Mouse (Mus musculus): ENCODE results near the gene Fbxl17.

Fbxl17 gene

DNA sequence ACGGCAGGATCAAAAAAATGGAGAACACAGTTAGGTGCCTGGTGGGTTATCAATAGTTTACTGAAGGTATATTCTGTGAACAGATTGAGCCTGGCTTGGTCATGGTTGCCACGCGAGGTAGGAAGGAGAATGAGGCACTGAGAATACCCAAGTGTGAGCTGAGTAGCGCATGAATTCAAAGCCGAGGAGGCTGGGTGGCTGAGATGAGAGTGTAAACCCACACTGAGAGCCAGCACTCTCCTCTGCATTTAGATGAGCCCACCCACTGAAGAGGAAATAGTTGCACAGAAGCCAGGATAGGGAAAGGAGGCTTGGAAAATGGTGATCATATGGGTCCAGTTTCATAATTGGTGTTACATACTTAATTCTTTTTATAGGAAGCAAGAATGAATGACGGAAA lies 290.7 kb downstream of the Fbxl17 start:
- DNase-seq: no peak

DNA sequence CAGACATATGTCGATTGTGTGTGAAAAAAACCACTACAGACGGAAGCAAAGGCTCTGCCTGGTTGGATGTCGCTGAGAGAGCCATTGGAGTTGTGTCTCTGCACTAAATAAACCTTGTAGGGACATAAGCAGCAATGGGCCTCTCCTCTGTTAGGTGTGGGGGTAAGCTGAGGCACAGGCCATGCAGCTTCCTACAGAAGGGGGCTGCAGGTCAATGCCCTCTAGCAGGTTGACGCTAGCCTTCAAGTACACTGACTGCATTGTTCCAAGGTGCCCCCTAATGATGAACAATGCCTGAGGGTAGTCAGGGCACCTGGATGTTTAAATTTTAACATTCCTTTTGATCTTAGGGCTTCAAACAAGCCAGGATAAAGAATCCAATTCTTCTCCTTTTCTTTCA lies 291.5 kb downstream of the Fbxl17 start:
- DNase-seq: no peak

DNA sequence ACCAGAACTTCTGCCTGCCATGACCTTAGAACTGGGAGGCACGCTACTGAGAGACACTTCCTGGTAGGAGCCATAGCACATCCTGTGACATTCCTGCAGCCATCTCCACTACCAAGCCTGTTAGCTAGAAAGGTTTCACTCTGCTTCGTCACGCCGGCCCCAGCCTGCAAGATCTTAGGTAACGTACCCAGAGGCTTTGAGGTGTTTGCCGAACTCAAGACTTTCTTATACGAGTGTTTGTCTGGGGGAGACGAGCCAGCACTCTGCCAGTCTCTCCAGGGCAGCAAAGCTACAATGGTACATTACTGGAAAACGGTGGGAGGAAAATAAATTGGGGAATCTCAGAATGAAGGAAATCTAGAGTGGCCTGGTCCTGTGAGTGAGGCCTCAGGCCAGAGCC lies 292.1 kb downstream of the Fbxl17 start:
- DNase-seq: no peak

DNA sequence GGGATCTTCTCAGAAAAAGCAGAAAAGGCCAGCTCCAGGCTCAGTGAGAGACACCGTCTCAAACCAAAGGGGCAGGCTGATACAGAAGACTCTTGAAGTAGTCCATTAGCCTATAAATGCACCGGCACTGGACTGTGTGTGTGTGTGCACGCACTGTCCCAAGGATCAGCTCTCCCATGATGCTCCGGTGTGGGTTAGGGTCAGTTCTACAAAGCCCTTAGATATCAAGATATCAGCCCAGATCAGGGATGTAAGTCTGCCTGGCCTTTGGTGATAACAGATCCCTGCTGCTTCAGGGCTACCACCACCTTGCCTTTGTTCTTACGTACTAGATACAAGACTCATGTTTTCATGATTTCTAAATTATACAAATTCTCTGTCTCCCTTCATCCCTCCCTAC lies 294.5 kb downstream of the Fbxl17 start:
- DNase-seq: no peak

DNA sequence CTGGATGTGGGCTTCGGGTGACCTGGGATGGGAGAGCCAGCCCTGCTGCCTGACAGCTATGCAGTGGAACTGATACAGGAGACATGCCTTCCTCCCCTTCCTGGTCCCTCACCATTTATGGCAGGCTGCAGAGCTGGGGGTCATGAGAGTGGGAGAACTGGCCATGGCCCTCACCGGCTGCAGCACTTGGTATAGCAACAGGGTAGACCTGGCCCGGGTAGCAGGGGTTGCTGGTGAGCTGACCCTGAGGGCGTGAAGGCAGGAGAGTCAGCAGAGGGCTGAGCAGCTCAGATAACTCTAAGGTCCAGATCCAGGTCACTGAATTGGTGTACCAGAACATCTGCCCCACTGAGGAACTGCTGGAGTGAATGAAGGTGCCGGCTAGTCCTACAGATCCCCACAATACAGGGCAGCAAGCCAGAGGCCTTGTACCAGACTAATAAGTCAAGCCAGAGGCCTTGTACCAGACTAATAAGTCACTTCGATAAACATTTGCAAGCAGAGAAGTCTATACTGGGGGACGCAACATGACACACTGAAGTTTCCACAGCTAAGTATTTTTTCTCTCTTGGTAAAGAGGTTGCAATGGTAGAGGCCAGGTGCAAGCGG lies 296.1 kb downstream of the Fbxl17 start:
- no peak for DNase-seq

DNA sequence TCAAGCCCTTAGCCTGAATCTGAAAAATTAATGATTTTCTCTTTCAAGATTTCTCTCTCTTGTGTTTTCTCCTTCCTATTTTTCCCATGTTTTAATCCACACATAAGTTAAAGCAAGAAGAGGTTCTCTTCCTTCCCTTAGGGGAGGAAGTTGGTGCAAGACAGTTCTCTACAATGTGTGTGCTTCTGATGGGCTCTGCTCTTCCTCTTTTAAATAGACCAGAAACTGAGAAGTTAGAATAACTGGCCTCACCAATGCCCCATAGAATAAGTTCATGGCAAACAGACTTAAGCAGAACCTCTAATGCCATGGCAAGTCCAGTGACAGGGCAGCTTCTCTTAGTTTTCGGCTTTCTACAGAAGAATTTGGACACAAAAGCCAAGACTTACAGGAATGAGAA lies 301.1 kb downstream of the Fbxl17 start:
- no peak for DNase-seq

DNA sequence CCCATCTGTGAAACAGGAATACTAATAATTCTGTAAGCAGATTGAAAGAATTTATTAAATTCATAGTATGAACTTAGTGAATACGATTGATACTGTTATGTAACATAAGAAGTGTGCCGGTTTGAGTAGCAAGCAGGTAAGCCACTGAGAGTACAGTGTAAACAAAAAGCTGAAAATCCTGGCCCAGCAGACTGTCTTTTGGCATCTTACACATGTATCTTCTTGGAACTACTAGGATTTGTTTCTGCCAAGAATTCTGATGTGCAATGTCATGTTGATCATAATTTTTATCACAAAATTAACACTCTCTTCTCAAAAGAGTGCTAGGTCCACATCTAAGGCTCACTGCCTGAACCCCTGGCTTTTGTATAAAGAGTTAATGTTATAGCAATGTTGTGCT lies 304.3 kb downstream of the Fbxl17 start:
- DNase-seq: no peak

DNA sequence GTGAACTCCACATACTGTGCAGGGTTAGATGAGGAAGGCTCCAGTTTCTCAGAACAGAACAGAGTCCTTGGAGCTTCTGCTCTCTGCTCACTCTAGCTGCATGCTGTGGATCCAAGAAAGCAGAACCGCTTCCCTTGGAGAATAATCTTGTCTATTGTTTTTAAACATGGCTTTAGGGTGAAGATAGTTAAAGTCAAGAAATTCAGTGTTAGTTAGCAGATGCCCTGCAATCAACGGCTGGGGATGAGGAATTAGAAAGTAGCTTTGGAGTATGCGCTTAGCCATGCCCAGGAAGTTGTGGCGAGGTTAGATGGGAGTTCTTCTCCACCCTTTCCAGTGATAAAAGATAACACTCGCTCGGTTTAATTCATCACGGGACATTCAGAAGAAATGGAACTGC lies 306.6 kb downstream of the Fbxl17 start:
- DNase-seq: no peak

DNA sequence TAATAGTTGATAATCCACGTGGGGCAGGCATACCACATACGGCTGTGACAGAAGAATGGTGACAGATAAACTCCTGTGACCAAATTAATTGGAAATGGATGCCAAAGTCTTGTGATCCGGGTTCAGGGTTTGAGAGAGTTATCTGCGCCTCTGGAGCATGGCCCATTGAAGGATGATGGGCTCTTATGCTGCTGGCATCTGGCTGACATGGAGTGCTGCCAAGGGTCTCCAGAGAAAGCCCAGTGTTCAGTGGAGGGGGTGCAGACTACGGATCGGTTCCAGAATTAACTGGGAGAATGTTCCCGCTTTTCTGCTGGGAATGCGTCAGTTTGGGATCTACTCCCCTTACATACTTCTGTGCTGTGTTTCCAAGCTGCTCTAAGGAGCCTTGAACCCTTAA lies 308.5 kb downstream of the Fbxl17 start:
- DNase-seq: no peak

DNA sequence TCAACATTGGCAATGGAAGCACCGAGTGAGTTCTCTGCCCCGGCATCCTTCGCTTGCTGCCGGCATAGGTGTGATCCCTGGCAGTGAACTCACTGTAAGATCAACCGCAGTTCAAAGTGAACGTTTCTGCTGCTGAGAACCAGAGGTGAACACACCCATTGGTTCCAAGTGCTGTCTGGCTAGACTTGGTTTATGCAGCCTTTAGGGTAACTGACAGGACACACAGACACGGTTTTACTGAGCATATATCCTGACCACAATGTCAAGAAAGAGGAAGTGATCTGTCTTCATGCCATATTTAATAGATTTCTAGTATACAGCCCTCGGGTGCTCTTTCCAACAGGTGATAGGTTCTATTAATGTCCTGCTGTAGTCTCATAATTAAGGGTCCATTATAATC lies 310.5 kb downstream of the Fbxl17 start:
- no peak for DNase-seq

DNA sequence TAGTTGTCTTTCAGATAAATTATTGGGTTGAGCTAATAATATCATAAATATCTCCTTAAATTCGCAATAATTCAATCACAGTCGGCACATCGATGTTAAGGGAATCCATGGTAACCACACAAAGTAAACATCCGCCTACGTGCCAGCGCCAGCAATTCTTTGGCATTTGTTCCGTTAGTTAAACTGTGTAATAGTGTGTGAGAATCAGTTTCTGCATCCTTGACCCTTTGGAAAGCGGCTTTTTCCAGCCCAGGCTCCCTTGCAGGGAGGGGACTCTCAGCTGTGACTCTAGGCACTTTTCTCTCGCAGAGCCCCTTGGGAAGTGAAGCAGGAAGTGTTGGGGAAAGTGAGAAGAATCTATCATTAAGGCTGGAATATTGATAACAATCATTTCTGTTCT lies 314.3 kb downstream of the Fbxl17 start:
- DNase-seq: peak; percentile 8 to 18

DNA sequence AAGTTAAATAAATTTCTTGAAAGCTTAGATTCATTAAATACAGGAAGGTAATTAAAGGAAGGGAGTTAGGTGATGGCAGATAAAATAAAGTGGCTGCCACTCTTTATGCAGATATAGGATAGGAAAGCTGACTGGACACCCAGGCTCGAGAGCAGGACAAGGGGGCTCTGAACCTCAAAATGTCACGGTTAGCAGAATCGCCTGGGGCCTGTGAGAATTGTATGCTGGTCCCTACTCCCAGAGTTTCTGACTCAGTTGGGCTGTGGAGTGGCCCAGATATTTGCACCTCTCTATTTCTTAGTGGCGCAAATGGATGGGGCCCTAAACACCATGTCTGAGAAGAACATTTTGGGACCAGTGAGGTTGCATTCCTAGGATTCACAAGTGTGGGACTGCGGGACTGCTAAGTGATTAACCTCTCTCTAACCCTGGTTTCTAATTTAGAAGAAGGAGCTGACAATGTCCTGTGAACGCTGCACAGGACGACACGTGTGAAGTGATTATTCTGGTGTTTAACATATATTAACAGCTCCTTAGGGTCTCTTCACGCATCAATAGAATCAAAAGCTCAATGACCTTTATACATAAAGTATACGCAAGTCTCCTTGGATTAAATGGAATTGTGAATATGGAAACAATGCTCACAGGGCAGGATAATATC lies 314.8 kb downstream of the Fbxl17 start:
- DNase-seq: no peak

DNA sequence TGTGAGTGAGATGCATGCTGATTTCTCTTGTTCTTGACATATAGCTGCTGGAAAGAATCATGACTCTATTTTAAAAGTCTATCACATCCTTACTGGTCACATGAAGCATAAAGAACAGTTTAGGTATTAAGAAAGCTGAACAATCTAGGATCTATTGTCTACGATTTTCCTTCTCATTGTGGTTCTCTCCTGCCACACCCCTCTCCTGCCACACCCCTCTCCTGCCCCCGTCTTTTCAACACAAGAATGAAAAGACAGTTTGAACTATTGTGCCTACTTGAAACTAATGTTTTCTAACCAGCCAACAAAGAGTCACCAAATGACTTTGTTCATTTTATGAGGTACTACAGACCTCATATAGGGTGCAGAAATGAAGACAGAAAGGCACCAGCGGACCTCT lies 316.4 kb downstream of the Fbxl17 start:
- no peak for DNase-seq

DNA sequence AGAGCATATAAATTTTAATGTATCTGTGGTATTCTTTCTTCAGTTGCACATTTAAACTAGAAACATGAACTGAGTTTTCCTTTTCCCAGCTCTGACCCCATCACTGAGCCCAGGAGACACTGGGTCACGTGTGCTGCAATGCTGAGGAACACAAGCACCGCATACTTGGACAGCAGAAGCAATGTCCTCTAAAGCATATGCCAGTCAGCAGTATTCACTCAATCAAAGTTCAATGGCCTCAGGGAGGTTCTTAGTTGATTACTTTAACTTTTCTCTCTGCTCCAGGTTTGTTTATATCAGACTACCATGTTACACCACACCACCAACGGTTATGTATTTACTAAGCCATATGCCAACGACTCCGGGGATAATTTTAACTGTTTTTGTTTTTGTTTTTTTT lies 318.2 kb downstream of the Fbxl17 start:
- DNase-seq: peak; percentile 22 to 60

DNA sequence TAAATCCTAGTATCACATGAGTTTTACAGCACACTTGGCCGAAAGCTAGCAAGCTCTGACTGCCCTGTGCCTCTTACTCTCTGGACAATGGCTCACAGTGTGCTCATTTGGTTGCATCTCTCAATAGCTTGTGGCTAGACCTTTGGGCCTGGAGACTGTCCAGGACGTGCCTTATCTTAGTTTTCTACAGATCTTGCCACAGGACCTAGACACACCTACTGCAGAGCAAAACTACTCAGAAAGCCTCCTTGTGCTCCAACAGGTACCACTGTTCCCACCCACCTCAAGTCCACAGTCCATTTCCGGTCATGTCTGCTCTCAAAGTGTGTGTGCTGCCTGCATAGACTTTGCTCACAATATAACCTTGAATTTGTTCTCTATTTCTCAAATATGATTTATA lies 319.8 kb downstream of the Fbxl17 start:
- DNase-seq: peak in 1 of 2 experiments; percentile 9

DNA sequence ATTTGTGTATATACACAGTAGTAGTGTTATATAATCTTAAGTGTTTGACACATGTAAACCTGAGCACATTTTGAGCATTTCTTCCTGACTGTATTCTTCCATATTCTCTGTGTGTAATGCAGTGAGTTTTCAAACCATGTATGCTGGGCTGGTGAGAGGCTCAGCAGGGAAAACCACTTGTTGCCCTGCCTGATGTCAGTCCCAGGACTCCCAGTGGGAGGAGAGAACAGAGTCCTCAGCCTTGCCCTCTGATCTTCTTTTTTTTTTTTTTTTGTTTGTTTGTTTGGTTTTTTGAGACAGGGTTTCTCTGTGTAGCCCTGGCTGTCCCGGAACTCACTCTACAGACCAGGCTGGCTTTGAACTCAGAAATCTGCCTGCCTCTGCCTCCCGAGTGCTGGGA lies 321.5 kb downstream of the Fbxl17 start:
- DNase-seq: peak in 1 of 2 experiments; percentile 5

DNA sequence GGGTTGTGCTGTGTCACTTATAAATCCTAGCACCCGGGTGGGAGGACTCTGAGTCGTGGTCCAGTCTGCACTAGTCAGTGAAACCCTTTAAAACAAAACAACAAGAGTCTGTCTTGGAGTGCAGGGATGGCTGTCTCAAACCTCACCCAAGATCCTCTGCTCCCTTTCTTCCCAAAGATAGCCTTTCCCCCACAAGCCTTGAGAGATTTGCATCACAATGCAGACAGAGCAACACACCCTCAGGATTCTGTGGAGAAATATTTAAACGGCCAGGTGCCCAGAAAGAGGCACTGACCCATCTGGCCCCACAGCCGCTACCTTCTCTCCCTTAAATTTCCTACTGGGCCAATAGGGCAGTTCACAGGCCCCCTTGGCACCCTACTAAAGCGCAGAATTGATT lies 323.4 kb downstream of the Fbxl17 start:
- DNase-seq: no peak

DNA sequence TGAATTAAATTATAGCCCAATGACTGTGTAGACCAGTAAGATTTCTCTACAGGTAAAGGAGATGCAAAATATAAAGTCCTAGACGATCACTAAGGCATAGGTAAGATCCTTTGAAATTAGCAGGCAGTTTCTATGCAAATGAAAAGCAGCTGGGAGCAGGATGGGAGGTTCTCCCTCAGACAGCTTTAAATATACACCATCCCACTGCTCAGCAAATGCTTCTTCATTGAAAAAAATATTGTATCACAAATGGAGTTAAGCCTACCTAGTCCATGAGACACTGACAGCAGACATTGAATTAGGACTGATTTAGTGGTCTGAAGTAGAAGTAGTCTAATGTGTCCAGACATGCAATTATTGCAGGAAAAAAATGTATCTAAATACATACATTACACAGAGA lies 327.1 kb downstream of the Fbxl17 start:
- no peak for DNase-seq

DNA sequence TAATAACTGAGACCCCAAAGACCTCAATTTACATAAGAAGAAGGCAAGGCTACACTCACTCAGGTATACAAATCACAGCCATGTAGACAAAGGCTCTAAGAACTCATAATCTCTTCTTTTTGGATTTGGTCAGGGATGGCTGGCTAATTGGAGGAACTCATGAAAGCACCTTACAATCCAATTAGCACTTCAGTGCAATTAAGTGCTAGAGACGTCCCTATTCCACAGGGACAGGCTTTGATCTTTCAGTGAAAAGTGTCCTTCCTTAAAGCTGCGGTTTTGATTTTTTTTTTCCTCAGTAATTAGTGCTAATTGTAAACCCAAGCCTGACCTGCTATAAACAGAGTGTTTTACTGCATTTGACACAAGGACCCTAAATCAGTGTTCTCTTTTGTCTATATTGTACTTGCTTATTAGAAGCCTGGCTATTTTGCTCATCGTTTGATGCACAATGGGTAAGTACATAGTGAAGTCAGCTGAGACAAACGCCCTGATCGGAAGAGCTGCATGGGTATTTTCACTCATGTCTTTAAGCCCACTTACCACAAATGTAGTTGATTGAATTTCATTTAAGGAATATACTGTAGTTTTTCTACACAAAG lies 327.8 kb downstream of the Fbxl17 start:
- DNase-seq: no peak

DNA sequence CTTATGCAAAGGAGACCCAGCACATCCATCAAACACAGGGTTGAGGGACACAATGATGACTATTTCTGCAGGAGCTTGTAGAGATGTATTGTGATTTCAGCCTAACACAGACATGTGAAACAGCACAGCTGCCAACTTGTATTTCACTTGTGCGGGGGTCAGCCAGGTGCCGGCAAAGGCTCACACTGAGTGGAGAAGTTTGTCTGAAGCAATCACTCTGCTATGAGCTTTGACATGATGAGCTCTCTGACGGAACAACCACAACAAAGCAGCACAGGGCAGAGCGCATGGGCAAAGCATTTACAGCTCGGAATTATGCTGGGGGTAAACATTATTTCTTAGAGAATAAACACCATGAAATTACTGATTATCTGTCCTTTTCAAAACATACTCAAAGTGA lies 328.6 kb downstream of the Fbxl17 start:
- DNase-seq: no peak

DNA sequence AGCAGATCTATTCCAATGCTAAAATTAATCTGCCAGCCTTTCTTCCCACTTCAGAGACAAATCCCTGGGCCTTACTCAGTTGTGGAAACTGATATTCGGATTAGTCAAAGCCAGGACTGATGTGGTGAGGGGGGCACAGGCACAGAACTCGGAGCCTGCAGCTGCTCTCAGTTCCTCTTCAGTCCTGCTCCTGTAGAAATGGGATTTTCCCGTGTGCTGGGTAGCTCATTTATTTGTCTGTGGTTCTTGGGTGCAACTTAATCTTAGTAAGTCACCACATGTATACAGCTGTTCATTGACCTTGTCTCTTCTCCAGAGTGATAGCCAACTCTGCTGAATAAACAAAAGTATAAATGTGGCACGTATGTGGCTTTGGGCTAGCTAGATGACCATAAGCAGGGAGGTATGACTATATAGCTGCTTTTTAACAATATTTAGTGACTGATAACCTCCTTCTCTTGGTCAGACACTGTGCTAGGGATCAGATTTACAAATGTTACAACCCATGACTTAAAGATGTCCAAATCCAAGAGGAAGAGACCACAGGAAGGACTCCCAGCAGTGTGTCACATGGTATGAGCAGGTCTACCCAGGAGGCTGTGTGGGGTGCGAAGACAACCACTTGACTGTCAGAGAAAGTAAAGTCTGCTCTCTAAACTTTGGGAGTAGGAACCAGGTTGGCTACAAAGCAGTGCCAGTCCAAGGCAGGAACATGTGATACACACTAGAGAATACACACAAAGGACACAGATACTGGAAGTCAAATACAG lies 331.6 kb downstream of the Fbxl17 start:
- no peak for DNase-seq

DNA sequence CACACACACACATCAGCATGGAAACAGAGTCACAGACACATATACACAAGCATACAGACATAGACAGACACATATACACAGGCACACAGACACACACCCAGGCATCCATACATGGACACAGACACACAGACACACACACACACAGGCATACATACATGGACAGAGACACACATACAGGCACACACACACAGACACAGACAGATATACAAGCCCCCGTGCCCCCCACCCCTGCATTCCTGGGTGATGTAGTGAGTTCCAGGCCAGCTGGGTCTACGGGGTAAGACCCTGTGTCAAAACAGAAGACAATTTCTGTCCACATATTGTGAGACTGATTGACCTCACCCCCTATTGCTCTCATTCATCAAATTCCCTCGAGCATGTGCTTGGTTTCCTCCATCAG lies 332.6 kb downstream of the Fbxl17 start:
- no peak for DNase-seq

DNA sequence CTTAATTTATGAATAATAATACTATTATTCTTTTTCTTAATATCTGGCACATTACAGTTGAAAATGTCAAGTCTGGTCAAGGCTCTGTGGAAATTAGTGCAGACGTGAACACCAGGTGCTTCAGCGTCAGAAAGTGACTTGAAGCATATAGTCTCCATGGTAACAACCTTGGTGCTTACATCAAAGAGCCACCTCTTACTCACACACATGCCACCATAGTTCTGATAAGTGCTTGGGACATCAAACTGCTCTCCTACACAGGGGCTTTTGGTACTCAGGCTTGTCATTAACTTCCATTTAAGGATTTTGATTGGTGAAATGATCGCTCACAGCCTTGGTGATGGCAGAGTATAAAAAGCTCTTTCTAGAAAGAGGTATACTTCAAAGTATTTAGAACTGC lies 333.1 kb downstream of the Fbxl17 start:
- no peak for DNase-seq

DNA sequence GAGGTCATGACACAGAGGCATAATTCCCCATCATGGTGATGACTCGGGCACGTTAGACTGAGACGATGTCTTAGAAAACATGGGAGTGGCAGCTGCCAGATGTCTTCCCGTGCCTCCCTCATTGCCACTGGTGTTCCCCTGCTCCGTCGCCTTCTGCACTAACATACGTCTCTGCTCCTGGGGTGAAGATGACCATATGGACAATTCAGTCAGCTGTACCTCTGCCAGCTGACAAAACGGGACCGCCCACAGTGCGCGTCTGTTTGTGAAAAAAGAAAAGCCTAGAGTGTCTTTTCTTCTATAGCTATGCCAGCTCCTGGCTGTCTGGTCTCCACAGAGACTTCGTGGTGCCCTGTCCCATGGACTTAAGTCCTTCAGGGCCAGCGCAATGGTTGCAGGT lies 334.0 kb downstream of the Fbxl17 start:
- DNase-seq: no peak

Measured in kidney, postnatal 36 days (tissue).